Mouse (Mus musculus) embryonic fibroblast, embryonic 13.5 days (primary cell): ENCODE results near the gene Helt.

Experiments used
- CTCF ChIP-seq: IDR thresholded peaks from 2 replicates; pipeline ENCODE4 v1.5.1; 2011; ENCODE audit warnings: mild to moderate bottlenecking, control low read depth, low read length, moderate library complexity, borderline replicate concordance; ENCODE audit not compliant: insufficient read depth
- POLR2A ChIP-seq: IDR thresholded peaks from 2 replicates; pipeline ENCODE4 v1.6.1; 2011; ENCODE audit warnings: low read depth, mild to moderate bottlenecking, control low read depth, low read length, moderate library complexity

- TF ChIP-seq CTCF = no peak
- TF ChIP-seq POLR2A = no peak
These were observed 24.3 kb upstream of the Helt start for GRCm38 (mm10) chr8:46318802-46319201.
